Mouse (Mus musculus) bone marrow, adult 2 months (tissue): Measurements from ENCODE around the gene Adm2.

Source experiments
- CTCF ChIP-seq: fragments of 200-500 bp; IDR thresholded peaks from 2 replicates; pipeline ENCODE4 v1.5.1; 2011; ENCODE audit warnings: low read length, control low read depth; ENCODE audit not compliant: control insufficient read depth, insufficient read depth
- POLR2A ChIP-seq: fragments of 200-500 bp; IDR thresholded peaks from 2 replicates; pipeline ENCODE4 v1.6.1; 2011; ENCODE audit warnings: low read depth, mild to moderate bottlenecking, control low read depth, low read length, borderline replicate concordance; ENCODE audit not compliant: control insufficient read depth

DNA sequence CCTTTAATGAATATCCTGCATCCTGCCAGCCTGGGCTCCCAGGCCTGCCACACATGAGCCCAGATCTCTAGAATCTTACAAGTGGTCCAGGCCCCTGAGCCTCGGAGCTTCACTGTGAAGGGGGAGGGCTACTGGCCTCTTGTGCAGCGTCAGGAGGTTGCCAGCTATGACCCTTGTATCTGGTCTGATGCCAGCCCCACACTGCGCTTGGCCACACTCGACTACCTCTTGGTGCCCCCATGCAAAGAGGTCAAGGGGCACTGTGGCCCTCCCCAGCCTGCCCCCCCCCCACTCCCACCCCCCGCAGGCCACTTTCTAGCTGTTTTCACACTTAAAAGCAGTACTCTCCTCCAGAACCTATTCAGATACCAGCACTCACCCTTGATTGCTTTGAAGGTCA is 3.9 kb downstream of the Adm2 start:
- TF ChIP-seq POLR2A = no peak
- no peak for TF ChIP-seq CTCF
